Mouse (Mus musculus) CH12.LX (cell line): ENCODE results near the gene Fus.

Source experiments
- CHD2 ChIP-seq: IDR thresholded peaks from 2 replicates; pipeline ENCODE4 v1.6.1; 2011; ENCODE audit warnings: low read length, improper control_type of control experiment
- CTCF ChIP-seq, 2 experiments: IDR thresholded peaks in 1 of 2; conservative IDR thresholded peaks in 1 of 2; 2 replicates each; pipeline ENCODE4 v1.5.1; 2011 to 2012; ENCODE audit warnings: low read depth in 2 of 2, low read length in 2 of 2, improper control_type of control experiment in 1 of 2, inconsistent platforms in 1 of 2, mild to moderate bottlenecking in 1 of 2, moderate library complexity in 1 of 2
- MAZ ChIP-seq: IDR thresholded peaks from 2 replicates; pipeline ENCODE4 v1.6.1; 2012; ENCODE audit warnings: low read depth, mild to moderate bottlenecking, inconsistent platforms, low read length, improper control_type of control experiment, moderate library complexity
- MEF2A ChIP-seq: IDR thresholded peaks from 2 replicates; pipeline ENCODE4 v1.6.1; 2014; ENCODE audit warnings: low read depth, mild to moderate bottlenecking, inconsistent platforms, low read length, improper control_type of control experiment, borderline replicate concordance
- MYC ChIP-seq: IDR thresholded peaks from 2 replicates; pipeline ENCODE4 v1.6.1; 2011; ENCODE audit warnings: low read depth, mild to moderate bottlenecking, improper control_type of control experiment, low read length
- RAD21 ChIP-seq: IDR thresholded peaks from 2 replicates; pipeline ENCODE4 v1.6.1; 2011; ENCODE audit warnings: low read depth, mild to moderate bottlenecking, low read length, improper control_type of control experiment, moderate library complexity
- TCF12 ChIP-seq: IDR thresholded peaks from 2 replicates; pipeline ENCODE4 v1.6.1; 2014; ENCODE audit warnings: low read depth, mild to moderate bottlenecking, inconsistent platforms, low read length, improper control_type of control experiment
- UBTF ChIP-seq: IDR thresholded peaks from 2 replicates; pipeline ENCODE4 v1.6.1; 2012; ENCODE audit warnings: low read depth, mild to moderate bottlenecking, inconsistent platforms, low read length, improper control_type of control experiment, moderate library complexity
- ZC3H11A ChIP-seq: IDR thresholded peaks from 2 replicates; pipeline ENCODE4 v1.6.1; 2012; ENCODE audit warnings: low read depth, mild to moderate bottlenecking, inconsistent platforms, low read length, improper control_type of control experiment
- ZKSCAN1 ChIP-seq: IDR thresholded peaks from 2 replicates; pipeline ENCODE4 v1.6.1; 2012; ENCODE audit warnings: low read depth, inconsistent platforms, low read length, improper control_type of control experiment, borderline replicate concordance
- ZNF384 ChIP-seq: IDR thresholded peaks from 2 replicates; pipeline ENCODE4 v1.6.1; 2012; ENCODE audit warnings: low read depth, low read length, improper control_type of control experiment, inconsistent platforms

DNA sequence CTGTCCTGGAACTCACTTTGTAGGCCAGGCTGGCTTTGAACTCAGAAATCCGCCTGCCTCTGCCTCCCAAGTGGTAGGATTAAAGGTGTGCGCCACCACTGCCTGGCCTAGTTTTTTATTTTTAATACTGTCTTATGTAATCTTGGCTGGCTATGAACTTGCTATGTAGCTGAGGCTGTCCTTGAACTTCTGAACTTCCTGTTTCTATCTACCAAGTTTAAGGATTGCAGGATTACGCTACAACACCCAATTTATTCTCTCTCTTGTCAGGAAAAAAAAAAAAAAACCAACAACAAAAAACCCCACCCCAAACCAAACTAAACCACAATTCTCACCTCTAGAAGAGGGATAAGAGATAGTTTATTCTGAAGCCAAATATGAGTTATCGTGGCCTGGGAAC, 66.4 kb downstream of the Fus start:
- TF ChIP-seq CTCF (conservative IDR thresholded peaks at IDR 0.05 in 1 of 2, IDR thresholded peaks at IDR 0.05 in 1 of 2; ENCODE audit: low read depth in 2 of 2, low read length in 2 of 2): no peak
- no peak for TF ChIP-seq ZC3H11A
- TF ChIP-seq CHD2: no peak
- no peak for TF ChIP-seq UBTF
- TF ChIP-seq ZNF384: no peak
- TF ChIP-seq TCF12: no peak
- TF ChIP-seq RAD21: no peak
- no peak for TF ChIP-seq ZKSCAN1
- TF ChIP-seq MYC: no peak
- TF ChIP-seq MEF2A: no peak
- TF ChIP-seq MAZ: no peak
